Mouse (Mus musculus) kidney, postnatal 25 days (tissue): ENCODE data around the gene Tmem208.
"Not testable (repeated sequence)": the region's sequence is repeated elsewhere in the genome, so short reads cannot be mapped to it uniquely, and the experiment has no call there.

Experiments used
- DNase-seq, 2 experiments: peaks; one replicate each; pipeline ENCODE4 v3.0.0; 2021; ENCODE audit warnings: mixed read lengths in 2 of 2

Gene Tmem208

DNA sequence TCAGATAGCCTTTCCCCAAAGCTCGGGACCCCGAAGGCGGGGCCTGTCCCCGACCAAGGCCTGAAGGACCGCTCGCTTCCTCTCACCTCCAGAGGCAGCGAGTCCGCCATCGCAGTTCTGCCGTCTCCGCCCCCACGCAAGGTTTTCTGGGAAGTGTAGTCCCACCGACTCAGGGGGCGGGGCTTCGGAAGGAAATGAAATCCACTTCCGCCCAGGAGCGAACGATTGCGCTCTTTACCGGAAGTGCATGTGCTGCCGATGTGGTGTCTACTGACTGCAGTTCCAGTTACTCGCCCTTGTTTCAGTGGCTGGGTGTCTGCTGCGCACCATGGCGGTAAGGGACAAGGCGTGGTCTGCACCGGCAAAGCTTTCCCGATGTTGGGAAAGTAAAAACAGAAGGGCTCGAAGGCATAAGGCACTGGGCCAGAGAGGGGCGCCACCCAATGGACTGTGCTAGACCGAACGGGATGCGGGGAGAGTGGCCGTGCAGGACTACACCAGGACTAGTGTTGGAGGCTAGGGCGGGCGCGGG lies at the start of gene Tmem208, which contains the start of gene Lrrc29:
Gene Tmem208 (plus strand): TSS at position 214 of the 532 bp plus-strand sequence.
Gene Lrrc29 (minus strand): TSS at position 138 of the 532 bp plus-strand sequence.
- peak; percentile 98 to 99 for DNase-seq

DNA sequence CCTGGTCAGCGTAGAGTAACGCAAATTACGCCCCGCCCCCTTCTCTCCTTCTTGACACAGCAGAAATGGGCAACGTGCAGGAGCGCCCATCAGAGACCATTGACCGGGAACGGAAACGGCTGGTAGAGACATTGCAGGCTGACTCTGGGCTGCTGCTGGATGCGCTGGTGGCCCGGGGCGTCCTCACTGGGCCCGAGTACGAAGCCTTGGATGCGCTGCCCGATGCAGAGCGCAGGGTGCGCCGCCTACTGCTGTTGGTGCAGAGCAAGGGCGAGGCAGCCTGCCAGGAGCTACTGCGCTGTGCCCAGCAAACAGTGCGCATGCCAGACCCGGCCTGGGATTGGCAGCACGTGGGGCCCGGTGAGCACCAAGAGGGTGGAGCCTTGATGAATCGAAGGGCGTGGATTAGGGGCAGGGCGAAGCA lies 47.2 kb upstream of the Tmem208 start:
- DNase-seq: peak; percentile 90 to 94

DNA sequence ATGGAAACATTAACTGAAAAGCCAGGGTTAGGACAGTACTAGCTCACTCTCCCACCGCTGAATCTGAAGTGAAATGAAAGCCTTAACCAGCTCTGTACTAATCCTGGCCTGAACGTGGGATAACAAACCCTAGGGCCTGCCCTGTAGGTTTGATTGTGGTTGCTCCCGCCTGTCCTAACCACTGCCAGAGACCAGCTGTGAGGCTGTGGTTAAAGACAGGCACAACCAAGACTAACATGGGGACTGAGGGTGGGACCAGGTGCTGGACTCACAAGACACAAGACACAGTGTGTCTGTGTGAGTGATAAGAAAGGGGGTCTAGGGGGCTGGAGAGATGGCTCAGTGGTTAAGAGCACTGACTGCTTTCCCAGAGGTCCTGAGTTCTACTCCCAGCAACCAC lies 45.6 kb upstream of the Tmem208 start:
- no peak for DNase-seq

DNA sequence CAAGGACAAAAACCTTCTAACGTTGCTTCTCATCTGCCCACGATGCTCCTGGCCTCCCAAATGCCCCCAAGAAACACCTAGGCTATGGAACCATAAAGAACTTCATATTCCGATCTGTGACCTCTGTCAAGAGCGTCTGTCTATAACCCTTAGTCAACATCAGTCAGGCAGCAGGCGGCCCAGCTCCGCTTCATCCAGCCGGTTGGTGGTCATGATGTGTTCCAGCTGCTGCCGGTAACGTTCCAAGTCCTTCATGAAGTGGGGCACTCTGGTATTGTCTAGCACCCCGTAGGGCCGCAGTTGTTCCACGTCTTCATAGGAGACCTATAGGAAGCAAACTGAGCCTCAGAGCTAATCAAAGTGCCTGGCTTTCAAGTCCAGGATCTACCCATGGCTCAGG lies 44.3 kb upstream of the Tmem208 start:
- DNase-seq: no peak

DNA sequence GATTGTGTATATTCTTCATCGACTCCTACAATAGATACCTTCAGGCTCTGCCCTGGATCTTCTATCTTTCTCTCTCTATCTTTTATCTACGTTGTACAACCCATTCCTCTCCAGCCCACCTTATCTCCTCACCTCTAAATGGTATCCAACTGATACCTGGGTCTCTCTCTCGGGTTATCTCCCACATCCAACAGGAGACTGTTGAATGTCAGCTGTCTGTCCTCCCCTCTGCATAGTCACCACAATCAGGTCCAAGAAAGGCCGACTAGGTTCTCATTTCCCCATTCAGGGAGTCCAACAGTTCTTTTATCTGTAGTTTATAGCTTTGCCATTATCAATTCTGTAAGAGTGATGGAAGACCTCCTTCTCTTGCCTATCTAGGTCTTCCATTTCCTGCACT lies 43.9 kb upstream of the Tmem208 start:
- DNase-seq: no peak

DNA sequence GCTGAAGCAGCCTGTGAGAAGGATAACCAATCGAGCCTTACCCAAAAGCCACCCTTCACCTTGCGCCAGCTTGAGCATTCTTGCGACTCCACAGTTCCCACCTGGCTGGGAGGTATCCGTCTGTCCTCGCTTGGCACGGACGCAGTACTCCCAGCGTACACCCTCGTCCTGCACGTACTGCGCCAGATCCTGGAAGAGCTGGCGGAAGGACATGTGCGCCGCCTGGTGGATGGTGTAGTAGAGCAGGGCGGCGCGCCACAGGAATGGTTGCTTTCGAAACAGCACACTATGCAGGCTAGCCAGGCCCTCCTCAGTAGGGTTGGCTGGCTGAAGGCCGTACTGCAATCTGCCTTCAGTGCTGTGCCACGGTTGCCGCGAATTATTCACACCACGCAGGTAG lies 43.1 kb upstream of the Tmem208 start:
- DNase-seq: peak; percentile 62 to 67

DNA sequence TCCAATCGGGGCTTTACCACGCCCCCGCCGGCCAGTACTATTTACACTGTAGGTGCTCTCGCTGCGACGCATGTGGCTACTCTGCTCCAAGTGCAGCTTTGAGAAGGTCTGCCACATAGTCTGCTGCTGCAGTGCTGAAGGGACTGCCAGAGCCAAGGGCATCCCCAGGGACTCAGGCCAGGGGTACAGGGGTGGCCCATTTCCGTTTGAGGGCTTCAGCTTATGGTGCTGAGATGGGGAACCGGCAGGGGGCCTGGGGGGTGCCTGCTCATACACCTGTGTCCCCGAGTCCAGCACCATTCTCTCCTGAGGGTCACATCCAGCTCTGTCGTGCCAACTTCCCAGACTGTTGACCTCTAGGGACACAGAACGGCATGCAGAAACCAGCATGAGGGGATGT lies 40.6 kb upstream of the Tmem208 start:
- no peak for DNase-seq

DNA sequence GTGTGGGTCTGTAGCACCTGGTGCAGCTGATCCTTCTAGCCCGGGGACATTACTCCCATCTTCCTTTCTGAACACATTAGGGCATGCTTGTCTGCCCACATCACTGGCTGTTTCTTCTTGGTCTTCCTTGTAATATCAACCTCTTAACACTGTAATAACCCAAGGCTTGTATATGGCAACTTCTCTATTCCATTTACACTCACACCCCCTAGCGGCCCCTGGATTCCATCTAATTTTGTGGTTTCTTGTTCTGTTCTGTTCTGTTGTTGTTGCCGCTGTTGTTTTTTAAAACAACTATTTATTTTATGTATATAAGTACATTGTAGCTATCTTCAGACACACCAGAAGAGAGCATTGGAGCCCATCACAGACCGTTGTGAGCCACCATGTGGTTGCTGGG lies 39.2 kb upstream of the Tmem208 start:
- DNase-seq: no peak

DNA sequence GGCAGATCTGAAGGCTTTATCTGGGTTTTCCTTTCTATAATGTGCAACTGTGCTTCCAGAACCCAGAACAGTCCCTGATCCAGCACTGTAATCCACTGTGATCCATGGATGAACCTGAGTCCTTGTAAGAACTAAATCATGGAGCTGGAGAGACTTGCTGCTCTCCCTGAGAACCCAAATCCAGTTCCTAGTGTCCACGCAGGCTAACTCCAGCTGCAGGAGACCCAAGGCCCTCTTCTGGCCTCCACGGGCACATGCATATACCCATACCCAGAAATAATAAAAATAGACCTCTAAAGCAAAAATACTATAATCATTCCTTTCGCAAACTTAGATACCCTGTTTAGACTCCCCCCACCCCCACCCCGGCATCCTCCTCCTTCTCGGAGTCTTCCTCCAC lies 37.9 kb upstream of the Tmem208 start:
- no peak for DNase-seq

DNA sequence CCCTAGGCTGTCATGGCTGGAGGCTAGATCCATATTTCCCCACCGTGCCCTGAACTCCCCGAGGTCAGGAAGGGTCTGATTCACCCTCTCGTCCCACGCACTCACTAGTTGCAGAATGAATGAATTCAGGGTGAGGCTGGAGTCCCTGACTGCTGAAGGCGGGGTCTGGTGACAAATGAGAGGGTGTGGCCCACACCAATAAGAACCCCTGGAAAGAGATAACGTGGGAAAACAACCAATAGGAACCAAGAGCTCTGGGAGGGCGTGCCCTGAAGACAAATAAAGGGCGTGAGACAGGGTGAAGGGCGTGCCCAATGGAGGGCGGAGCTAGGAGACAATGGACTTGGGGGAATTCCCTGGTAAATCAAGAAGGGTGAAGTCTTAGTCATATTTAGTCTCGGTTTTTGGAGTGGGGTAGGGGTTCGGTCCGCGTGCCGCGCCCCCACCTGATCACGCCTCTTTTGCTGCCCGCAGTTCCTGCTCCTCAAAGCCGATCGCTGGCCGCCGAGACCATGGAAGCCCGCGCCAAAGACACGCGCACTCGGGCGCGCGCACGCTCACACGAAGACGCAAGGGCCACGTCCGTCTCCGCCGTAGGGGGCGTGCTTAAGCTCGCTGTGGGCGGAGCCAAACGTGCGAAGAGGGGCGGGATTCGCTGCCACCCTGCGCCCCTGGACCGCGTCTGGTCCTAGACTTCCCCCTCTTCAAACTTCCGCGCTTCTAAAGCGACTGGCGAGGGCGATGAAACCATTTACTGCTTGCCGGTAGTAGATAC lies 37.0 kb upstream of the Tmem208 start:
- peak; percentile 88 to 92 for DNase-seq

DNA sequence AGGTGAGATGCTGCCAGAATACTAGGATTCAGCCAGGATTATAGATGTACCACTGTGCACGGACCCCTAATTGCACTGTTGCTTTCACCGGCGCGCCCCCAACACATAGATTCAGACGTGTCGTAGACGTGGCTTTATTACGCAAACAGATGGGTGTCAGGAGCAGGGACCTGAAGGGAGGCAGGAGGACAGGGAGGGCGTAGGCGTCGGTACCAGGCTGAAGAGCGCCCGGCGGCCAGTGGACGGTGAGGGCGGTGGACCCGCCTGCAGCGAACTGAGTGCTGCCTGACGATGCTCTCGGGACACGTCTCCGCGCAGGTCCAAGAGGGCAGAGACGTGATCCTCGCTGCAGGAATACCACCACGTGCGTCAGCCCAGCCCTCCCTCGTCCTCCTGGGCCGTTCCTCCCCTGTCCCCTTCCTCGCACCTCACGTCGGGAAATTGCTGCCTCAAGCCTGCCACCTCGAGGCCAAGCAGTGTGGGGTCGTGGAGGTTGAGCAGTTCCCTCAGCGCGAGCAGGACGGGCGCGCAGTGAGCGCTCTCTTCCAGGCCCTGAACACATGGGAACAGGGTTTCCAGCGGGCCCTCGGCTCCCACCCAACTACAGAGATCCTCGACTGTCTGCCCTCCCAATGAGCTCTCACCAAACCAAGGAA lies 36.2 kb upstream of the Tmem208 start, which contains the start of gene 4931428F04Rik:
Gene 4931428F04Rik (minus strand): TSS at position 60 of the 656 bp plus-strand sequence.
- peak; percentile 42 to 58 for DNase-seq

DNA sequence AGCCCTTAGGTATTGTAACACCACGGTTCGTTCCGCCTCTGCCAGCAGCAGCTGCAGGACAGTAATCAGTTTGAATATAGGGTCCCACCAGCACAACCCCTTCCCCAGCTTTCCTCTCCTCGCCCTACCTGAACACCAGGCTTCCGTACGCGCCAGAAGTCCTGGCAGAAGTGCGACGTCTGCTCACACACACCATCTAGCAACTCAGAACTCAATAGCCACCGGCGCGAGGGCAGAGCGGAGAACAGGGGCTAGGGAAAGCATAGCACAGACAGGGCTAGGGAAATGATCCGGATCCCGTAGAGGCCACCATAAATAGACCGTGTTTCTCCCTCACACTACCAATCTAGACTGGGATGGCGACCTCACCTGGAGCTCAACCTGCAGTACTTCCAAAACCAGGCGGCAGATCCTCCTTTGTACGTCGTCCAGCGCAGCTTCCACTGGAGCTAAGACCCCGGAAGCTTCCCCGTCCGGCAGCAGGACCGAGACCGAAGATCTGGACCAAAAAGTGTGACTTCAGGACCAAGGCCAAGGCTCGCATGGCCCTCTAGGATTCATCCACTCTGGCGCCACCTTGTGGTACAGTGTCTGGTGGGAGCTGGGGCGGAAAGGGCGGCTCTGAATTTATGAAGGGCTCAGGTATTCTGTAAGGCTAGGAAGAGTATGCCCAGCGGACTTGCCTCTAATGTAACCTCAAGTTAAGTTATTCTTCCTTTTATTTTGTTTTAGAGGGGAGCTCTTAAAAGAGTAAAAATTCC lies 35.4 kb upstream of the Tmem208 start:
- peak; percentile 91 to 98 for DNase-seq

DNA sequence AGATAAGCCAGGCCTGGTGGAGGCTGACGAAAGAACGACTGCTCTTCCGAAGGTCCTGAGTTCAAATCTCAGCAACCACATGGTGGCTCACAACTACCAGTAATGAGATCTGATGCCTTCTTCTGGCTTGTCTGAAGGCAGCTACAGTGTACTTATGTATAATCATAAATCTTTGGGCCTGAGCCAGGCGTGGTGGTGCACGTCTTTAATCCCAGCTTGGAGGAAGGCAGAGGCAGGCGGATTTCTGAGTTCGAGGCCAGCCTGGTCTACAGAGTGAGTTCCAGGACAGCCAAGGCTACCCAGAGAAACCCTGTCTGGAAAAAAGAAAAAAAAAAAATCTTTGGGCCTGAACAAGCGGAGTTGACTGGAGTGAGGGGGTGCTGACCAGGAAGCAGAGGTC lies 34.8 kb upstream of the Tmem208 start:
- DNase-seq: not testable (repeated sequence)

DNA sequence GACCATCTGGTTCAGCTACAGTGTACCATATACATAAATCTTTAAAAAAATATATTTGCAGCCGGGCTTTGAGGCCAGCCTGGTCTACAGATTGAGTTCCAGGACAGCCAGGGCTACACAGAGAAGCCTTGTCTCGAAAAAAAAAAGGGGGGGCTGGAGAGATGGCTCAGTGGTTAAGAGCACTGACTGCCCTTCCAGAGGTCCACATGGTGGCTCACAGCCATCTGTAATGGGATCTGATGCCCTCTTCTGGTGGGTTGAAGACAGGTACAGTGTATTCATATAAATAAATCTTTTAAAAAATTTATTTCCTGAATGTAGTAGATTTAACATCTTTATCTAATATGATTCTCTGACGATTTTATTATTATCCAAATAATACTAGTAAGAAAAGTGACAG lies 34.4 kb upstream of the Tmem208 start:
- not testable (repeated sequence) for DNase-seq

DNA sequence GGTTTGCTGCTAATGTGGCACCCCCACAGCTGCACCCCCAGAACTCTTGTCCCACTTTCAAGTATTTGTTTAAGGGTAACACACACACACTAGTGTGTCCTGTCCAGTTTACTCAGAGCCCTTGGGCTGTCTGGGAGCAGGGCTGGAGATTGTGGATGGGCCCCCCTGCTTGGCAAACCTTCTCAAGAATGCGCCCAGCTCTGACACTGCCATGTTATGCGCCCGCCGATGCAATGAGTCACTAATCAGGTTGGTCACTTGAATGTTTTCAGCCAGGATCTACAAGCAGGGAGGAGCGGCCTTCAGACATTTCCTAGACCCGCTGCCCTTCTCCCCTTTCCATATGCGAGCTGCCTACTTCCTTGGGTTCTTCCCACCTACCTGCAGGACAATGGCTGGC lies 33.7 kb upstream of the Tmem208 start:
- DNase-seq: peak in 1 of 2 experiments; percentile 33

DNA sequence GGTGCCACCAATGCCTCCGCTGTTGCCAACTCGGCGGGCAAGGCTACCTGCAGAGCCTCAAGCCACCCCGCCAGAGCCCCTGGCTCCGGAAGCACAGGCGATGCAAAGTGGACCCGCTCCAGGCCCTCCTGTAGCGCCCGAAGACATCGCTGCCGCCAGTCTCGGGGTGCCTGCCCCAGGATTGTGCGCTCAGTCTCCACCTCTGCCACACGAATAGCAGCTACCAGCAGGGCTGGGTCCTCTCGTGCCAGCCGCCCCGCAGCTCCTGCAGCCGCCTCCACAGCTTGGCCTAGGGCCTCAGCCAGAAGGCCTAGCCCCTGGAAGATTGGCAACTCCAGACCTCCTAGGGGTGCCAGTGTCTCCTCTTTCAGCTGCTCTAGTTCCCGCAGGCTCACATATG lies 32.7 kb upstream of the Tmem208 start:
- DNase-seq: no peak

DNA sequence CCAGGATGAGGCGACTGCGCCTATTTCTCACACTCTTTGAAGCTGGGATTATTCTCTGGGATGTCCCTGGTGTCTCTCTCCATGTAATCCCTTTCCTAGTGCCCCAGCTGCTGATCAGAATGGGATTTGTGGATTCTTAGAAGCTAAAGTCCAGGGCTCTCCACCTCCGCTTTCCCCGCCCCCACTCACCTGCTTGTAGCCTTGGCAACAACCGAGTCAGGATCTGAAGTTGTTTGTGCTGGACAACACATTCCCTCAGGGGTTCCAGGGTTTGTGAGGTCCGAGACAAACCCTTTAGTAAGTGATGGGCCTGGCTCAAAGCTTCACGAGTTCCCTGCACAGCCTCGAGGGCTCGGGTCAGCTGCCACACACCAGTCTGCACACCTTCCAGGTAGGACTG lies 31.4 kb upstream of the Tmem208 start:
- DNase-seq: no peak

DNA sequence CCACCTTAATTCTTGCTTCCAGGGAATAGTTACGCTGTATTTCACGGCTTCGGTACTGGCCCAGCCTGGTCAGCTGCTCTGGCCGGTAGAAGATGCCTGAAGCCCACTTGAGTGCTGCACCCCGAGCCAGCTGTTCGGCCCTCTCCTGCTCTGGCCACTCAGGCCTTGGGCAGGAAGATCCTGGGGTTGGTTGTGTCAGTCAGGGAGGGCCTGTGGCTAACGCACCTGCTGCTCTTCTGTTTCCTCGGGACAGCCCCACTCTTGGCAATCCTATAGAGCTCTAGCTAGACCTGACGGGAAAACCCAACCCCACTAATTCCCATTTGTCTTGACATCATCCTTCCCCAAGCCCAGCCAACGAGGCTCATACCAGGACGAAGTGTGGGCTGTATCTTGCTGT lies 30.9 kb upstream of the Tmem208 start:
- DNase-seq: no peak

DNA sequence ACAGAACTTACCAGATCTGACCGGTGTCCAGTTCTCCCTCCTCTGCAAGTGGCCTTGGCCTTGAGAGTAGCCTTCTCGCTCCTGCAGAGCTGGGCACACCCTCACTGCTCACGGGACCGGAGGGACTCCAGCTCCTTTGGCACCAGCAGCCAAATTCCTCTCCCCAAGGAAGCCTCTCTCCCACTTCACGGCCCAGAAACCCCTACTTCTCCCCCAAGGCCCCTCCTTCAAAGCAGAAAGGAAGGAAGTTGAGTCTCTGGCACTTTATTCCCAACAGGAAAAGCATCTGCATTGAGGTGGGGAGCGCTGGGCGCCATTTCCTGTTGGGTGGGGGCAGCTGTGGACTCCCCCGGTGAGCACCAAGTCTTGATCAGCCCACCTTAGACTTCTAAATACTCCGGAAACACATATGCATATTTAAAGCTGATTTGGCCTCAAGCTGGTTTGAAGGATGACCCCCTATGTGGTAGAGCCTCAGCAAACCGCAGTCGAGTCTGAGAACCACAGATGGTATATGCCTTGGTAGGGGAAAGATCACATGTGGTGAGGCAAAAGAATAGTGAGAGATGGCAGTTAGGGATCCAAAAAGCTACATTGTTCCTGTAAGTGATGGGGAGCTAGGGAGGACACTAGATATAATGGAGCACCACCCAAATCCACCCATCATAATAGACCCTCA lies 30.1 kb upstream of the Tmem208 start, which contains the start of gene Exoc3l:
Gene Exoc3l (minus strand): TSS at position 207 of the 679 bp plus-strand sequence.
- peak; percentile 35 to 72 for DNase-seq

DNA sequence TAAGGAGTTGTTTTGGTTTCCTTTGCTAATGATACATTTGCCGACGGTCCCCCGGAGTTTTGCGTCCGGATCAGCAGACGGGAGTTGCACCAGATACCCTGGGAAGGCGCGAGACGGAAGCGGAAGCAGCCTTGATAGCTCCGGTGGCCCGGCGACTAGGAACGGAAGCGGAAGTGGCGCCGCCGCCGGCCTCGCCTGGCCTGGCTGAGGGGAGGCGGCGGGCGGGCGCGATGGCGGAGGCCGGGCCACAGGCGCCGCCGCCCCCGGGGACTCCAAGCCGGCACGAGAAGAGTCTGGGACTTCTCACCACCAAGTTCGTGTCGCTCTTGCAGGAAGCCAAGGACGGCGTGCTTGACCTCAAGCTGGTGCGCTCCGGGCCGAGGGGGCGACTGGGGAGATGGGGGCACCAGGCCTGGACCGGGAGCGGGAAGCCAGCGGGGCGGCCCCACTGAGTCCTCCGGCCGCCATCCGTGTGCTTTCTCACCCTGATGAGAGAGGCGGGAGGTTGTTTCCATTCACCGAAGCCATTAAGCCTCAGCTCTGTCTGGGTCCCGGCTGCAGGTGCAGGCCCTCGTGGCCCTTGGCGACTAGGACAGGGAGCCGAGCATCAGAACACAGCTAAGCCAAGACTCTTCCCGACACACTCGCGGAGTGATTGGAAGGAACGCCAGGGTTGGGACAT lies 28.5 kb upstream of the Tmem208 start, which contains the start of gene E2f4:
Gene E2f4 (plus strand): TSS at position 153 of the 682 bp plus-strand sequence.
- peak; percentile 95 to 97 for DNase-seq
